Mouse (Mus musculus): Measurements from ENCODE around the gene Fli1. TPM values are rescaled to one million over a fixed set of nuclear protein-coding genes. Genes with fewer than 3 reads are reported as not detected.

Fli1 gene
- total and polyA plus RNA-seq, 3 experiments: 13.8 to 171 (median 24.3) TPM

DNA sequence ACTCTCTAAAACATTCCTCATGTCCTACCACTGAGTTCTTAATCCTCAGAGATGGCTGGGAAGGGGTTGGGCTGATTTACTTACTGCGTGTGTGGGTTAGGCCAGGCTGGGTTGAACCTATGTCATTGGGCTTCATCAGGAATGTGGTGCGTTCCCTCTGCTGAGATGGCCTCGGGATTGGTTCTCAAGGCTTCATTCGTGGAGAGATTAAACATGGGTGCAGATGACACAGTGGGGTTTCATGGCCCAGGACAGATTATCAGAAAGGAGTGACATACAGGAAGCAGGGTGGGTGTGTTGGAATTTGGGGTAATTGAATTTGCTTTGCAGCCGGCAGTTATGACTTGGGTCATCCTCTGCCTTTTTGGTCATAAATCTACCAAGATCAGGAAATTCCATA, 131.2 kb downstream of the Fli1 start:
- Histone ChIP-seq H3K36me3 (ENCODE audit: control insufficient read depth in 1 of 2, insufficient read depth in 2 of 2, low read length in 2 of 2) (no peaks in the 10 kb centered on the region), H3K27me3 (ENCODE audit: control insufficient read depth in 1 of 2, insufficient read depth in 2 of 2, low read length in 2 of 2) (no peaks in the 10 kb centered on the region; a peak in 1 of 4 replicates), H3K79me2 (ENCODE audit: control insufficient read depth, insufficient read depth, low read length, poor library complexity) (no peaks in the 10 kb centered on the region), H3K9me3 (replicated peaks; ENCODE audit: insufficient read depth, low read length) (no peaks in the 10 kb centered on the region), H3K27ac (ENCODE audit: control insufficient read depth, low read depth, low read length) (no peak overlapping the region), H3K4me1 (ENCODE audit: control insufficient read depth in 1 of 2, insufficient read depth in 2 of 2, low read length in 2 of 2) (0 out of 4 replicates have a peak, but pooled peaks cover 0 to 2% of the 10 kb centered on the region in 2 experiments), H3K9ac (ENCODE audit: control insufficient read depth, low read depth, low read length, poor library complexity, severe bottlenecking) (no peak overlapping the region), H3K4me3 (ENCODE audit: control insufficient read depth in 1 of 2, insufficient read depth in 1 of 2, low read depth in 2 of 2, low read length in 2 of 2) (no peak overlapping the region)
- no peak for DNase-seq (ENCODE audit: low read depth, low spot score)
- TF ChIP-seq ZKSCAN1 (IDR thresholded peaks at IDR 0.05; ENCODE audit: low read depth, low read length) (no peak), UBTF (IDR thresholded peaks at IDR 0.05; ENCODE audit: borderline replicate concordance, insufficient read depth, low read depth, low read length) (no peak), MXI1 (IDR thresholded peaks at IDR 0.05; ENCODE audit: low read depth, low read length) (no peak), MEF2A (IDR thresholded peaks at IDR 0.05; ENCODE audit: extremely low read depth, insufficient replicate concordance, low read depth, low read length, poor library complexity, severe bottlenecking) (no peak), JUND (IDR thresholded peaks at IDR 0.05; ENCODE audit: low read depth, low read length) (no peak), TCF12 (IDR thresholded peaks at IDR 0.05; ENCODE audit: low read depth, low read length) (no peak), ETS1 (IDR thresholded peaks at IDR 0.05; ENCODE audit: low read depth, low read length) (no peak), USF2 (IDR thresholded peaks at IDR 0.05; ENCODE audit: borderline replicate concordance in 1 of 2, insufficient read depth in 1 of 2, low read depth in 1 of 2, low read length in 2 of 2) (no peak), ZC3H11A (IDR thresholded peaks at IDR 0.05; ENCODE audit: low read depth, low read length) (no peak)

DNA sequence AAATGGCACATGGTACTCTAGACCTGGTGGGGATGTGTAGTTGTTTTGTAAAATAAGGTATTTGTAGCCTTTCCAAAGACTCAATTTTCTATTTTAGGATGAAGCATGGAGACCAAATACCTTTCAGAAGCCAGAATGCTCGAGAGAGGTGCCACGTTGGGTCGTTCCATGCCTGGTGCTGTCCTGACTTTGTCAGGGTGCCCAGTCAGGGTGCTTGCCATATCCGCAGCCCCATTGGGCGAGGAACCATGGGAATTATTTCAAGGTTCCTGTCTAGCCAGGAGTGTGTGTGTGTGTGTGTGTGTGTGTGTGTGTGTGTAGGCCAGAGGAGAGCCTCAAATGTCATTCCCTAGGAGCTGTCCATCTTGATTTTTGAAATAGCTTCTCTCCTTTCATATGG, 132.0 kb downstream of the Fli1 start:
- Histone ChIP-seq H3K4me3 (ENCODE audit: control insufficient read depth in 1 of 2, insufficient read depth in 1 of 2, low read depth in 2 of 2, low read length in 2 of 2) (no peak overlapping the region), H3K9me3 (replicated peaks; ENCODE audit: insufficient read depth, low read length) (no peaks in the 10 kb centered on the region), H3K36me3 (ENCODE audit: control insufficient read depth in 1 of 2, insufficient read depth in 2 of 2, low read length in 2 of 2) (no peaks in the 10 kb centered on the region), H3K4me1 (ENCODE audit: control insufficient read depth in 1 of 2, insufficient read depth in 2 of 2, low read length in 2 of 2) (no peaks in the 10 kb centered on the region), H3K9ac (ENCODE audit: control insufficient read depth, low read depth, low read length, poor library complexity, severe bottlenecking) (no peak overlapping the region), H3K27ac (ENCODE audit: control insufficient read depth, low read depth, low read length) (no peak overlapping the region), H3K27me3 (ENCODE audit: control insufficient read depth in 1 of 2, insufficient read depth in 2 of 2, low read length in 2 of 2) (no peaks in the 10 kb centered on the region; a peak in 1 of 4 replicates), H3K79me2 (ENCODE audit: control insufficient read depth, insufficient read depth, low read length, poor library complexity) (no peaks in the 10 kb centered on the region)
- TF ChIP-seq ZNF384 (IDR thresholded peaks at IDR 0.05; ENCODE audit: low read depth, low read length): no peak
- no peak for TF ChIP-seq POLR2A (IDR thresholded peaks at IDR 0.05; ENCODE audit: control insufficient read depth in 1 of 2, insufficient read depth in 1 of 2, low read depth in 1 of 2, low read length in 2 of 2, poor library complexity in 1 of 2)
- no peak for TF ChIP-seq MAZ (IDR thresholded peaks at IDR 0.05; ENCODE audit: low read depth, low read length)
- no peak for TF ChIP-seq MYC (IDR thresholded peaks at IDR 0.05; ENCODE audit: low read depth, low read length)
- no peak for TF ChIP-seq TCF12 (IDR thresholded peaks at IDR 0.05; ENCODE audit: low read depth, low read length)
- no peak for TF ChIP-seq MAFK (IDR thresholded peaks at IDR 0.05; ENCODE audit: borderline replicate concordance, low read depth, low read length)
- TF ChIP-seq MAX (IDR thresholded peaks at IDR 0.05; ENCODE audit: low read length): no peak
- no peak for DNase-seq (ENCODE audit: low read depth, low spot score)
